Mouse (Mus musculus) midbrain, embryonic 13.5 days (tissue): ENCODE results near the gene Sox5. TPM values are rescaled to one million over a fixed set of nuclear protein-coding genes. Genes with fewer than 3 reads are reported as not detected.
A peak's percentile ranks its signal among the peaks of the same experiment; 100 is the strongest.

Source experiments
- ATAC-seq: fragments of 200-750 bp; cut with Nextera tagmentation; 2 replicates; pipeline ENCODE4 v1.8.0; 2017; ENCODE audit warnings: mild to moderate bottlenecking, moderate TSS enrichment, moderate library complexity
- H3K27ac ChIP-seq: fragments of 300-500 bp; sonication (generic); 2 replicates; pipeline ENCODE4 v1.5.1; 2015; ENCODE audit warnings: inconsistent platforms, mild to moderate bottlenecking, moderate library complexity
- H3K27me3 ChIP-seq: fragments of 300-500 bp; sonication (generic); 2 replicates; pipeline ENCODE4 v1.6.1; 2015; ENCODE audit warnings: mild to moderate bottlenecking, inconsistent platforms
- H3K36me3 ChIP-seq: fragments of 300-500 bp; sonication (generic); 2 replicates; pipeline ENCODE4 v1.6.1; 2015; ENCODE audit warnings: mild to moderate bottlenecking, inconsistent platforms
- H3K4me1 ChIP-seq: fragments of 300-500 bp; sonication (generic); replicated peaks from 2 replicates; pipeline ENCODE4 v1.6.1; 2015; ENCODE audit warnings: inconsistent platforms
- H3K4me2 ChIP-seq: fragments of 300-500 bp; sonication (generic); replicated peaks from 2 replicates; pipeline ENCODE4 v1.6.1; 2015; ENCODE audit warnings: moderate library complexity, mild to moderate bottlenecking, inconsistent platforms
- H3K4me3 ChIP-seq: fragments of 300-500 bp; sonication (generic); replicated peaks from 2 replicates; pipeline ENCODE4 v1.5.1; 2015; ENCODE audit warnings: mild to moderate bottlenecking, inconsistent platforms
- H3K9ac ChIP-seq: fragments of 300-500 bp; sonication (generic); replicated peaks from 2 replicates; pipeline ENCODE4 v1.6.1; 2015; ENCODE audit warnings: mild to moderate bottlenecking, inconsistent platforms
- H3K9me3 ChIP-seq: fragments of 300-500 bp; sonication (generic); 2 replicates; pipeline ENCODE4 v1.6.1; 2016; ENCODE audit warnings: mild to moderate bottlenecking, inconsistent platforms
- WGBS: fragments of 180-500 bp; shearing (Covaris S2); methylation state at CpG from one replicate; pipeline ENCODE4 v1.1.7; 2015; 5-methylcytosine and 5-hydroxymethylcytosine counted together
- polyA plus RNA-seq: library from polyadenylated mRNA; unstranded; fragments of >200 nt; fragmentation: Nextera tagmentation; extraction: Ambion mirVana; gene quantifications from 2 replicates; pipeline ENCODE4 v1.2.1, GENCODE M21; 2015

Gene Sox5
- polyA plus RNA-seq, 1 experiment from 2014 or later = 52.0 TPM

DNA sequence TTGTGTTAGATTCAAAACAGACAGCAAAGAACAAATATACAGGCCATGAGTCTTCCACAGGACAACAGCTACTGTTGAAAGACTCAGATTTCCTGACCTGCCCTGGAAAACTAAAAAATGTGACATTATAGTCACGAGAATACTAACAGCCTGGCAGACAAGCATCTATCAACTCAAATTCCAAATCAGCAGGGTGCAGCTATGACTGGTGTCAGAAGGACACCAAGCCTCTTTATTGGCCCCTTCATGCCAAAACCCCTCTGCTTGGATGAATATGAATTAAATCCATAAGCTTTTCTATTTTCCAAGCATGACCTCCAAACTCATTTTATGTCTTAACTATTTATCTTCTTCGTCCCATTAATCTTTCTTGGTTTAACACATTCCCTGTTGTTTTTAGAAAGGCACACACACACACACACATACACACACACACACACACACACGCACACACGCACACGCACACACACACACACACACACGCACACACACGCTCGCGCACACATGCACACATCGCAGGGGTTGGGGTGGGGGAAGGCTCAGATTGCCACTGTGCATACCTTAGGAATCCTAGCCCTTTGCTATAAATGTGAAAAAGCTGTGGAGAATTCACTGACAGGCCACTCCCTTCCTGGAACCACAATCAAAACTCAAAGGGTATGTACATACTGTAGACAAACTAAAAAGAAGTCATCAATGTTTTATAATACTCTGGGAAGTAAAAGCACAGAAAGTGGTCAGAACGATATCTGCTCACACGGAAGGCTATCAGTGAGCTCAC, 612.9 kb downstream of the Sox5 start:
- Histone ChIP-seq H3K9me3 (no peaks in the 10 kb centered on the region), H3K9ac (no peak overlapping the region), H3K27me3 (no peaks in the 10 kb centered on the region), H3K27ac (no peak overlapping the region), H3K4me2 (no peak overlapping the region), H3K4me1 (peaks cover 37% of the 10 kb centered on the region), H3K36me3 (no peaks in the 10 kb centered on the region), H3K4me3 (no peak overlapping the region)
- ATAC-seq = no peak
- 78% methylated on average over 12 of the region's 12 CpGs for WGBS

DNA sequence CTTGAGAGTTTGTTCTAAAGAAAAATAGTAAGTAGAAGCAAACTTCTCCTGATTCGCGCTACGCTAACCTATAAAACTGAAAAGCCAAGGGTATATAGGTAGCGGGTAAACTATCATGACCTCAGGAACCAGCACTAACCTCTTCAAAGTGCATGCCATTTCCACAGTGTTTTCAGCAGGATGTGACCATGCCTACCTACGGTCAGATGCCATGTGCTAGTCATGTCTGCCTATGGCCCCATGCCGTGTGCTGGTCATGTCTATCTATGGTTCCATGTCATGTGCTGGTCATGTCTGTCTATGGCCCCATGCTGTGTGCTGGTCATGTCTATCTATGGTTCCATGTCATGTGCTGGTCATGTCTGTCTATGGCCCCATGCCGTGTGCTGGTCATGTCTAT, 614.7 kb downstream of the Sox5 start:
- 97% methylated on average over 7 of the region's 7 CpGs for WGBS
- Histone ChIP-seq H3K9ac (no peak overlapping the region), H3K4me1 (peaks cover 37% of the 10 kb centered on the region), H3K36me3 (no peaks in the 10 kb centered on the region), H3K4me2 (no peak overlapping the region), H3K9me3 (no peaks in the 10 kb centered on the region), H3K4me3 (no peak overlapping the region), H3K27me3 (no peaks in the 10 kb centered on the region), H3K27ac (peak overlapping the region; percentile 61; the same call in 1 of the 2 replicates)
- ATAC-seq = peak; percentile 43

DNA sequence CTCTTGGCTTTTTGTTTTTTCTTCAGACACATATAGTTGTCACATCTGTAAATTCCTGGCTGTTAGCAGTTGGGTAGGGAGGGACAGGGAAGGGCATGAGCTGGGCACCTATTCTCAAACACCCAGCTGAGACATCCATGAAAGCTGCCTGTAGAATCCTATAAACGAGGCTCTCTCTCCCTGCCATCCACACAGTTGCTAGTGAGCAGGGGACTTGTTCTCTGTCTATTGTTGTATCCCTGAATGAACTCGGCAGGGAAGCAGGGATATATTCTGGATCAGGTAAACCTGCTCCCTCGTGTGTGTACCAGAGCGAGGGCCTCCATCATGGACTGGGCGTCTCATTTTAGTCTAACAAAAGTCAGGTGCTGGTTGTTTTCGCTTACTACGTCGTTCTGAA, 615.1 kb downstream of the Sox5 start:
- Histone ChIP-seq H3K9ac (no peak overlapping the region), H3K4me3 (no peak overlapping the region), H3K36me3 (no peaks in the 10 kb centered on the region), H3K4me1 (peaks cover 37% of the 10 kb centered on the region), H3K9me3 (no peaks in the 10 kb centered on the region), H3K4me2 (peak overlapping the region; percentile 35; the same call in 1 of the 2 replicates), H3K27ac (peak overlapping the region; percentile 61), H3K27me3 (no peaks in the 10 kb centered on the region)
- 46% methylated on average over 8 of the region's 8 CpGs for WGBS
- ATAC-seq = 0 out of 2 replicates have a peak, but pooled peaks have one; percentile 19

DNA sequence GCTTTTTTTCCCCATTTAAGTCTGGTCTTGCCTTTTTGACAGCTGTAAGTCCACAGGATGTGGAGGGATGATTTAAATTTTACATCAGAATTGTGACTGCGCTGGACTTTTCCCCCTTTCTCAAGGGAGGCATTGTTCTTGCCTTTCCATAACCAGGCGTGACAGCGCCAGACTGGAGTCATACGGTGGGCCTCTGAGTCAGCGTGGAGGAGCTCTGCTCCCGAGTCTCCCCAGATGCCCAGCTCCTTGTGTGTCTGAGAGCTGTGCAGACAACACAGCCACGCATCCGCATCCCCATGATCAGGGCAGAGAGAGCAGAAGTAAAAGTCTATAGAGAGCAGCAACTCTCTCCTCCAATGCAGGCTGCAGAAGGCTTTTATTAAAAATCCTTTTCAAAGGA, 615.7 kb downstream of the Sox5 start:
- peak; percentile 88 for ATAC-seq
- WGBS = 3% methylated on average over 8 of the region's 8 CpGs
- H3K27me3 ChIP-seq = no peaks in the 10 kb centered on the region
- no peaks in the 10 kb centered on the region for H3K9me3 ChIP-seq
- H3K27ac ChIP-seq = peak overlapping the region; percentile 61
- H3K4me3 ChIP-seq = no peak overlapping the region
- H3K9ac ChIP-seq = peak overlapping the region; percentile 45
- H3K4me2 ChIP-seq = peak overlapping the region; percentile 35
- H3K36me3 ChIP-seq = no peaks in the 10 kb centered on the region
- peaks cover 37% of the 10 kb centered on the region for H3K4me1 ChIP-seq

DNA sequence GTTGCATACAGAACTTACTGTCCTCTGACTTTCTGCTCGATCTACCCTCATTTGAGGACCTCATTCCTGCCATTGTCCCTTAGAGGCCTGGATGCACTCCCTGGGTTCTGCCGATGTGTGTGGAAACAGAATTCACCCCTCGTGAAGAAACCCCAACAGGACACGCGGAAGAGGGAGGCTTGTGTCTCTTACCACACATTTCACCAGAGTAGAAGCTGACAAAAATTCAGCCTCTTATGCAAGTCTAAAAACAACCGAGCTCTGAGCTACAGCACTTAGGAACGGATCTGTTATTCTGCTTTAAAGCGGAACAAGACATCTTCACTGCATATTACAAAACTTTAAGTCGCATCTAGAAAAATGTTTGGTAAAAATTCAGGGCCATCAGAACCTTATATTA, 618.3 kb downstream of the Sox5 start:
- Histone ChIP-seq H3K27me3 (no peaks in the 10 kb centered on the region), H3K4me2 (no peak overlapping the region), H3K9ac (no peak overlapping the region), H3K4me1 (peaks cover 23% of the 10 kb centered on the region), H3K27ac (no peak overlapping the region), H3K4me3 (no peak overlapping the region), H3K9me3 (no peaks in the 10 kb centered on the region), H3K36me3 (no peaks in the 10 kb centered on the region)
- no peak for ATAC-seq
- 88% methylated on average over 9 of the region's 9 CpGs for WGBS

DNA sequence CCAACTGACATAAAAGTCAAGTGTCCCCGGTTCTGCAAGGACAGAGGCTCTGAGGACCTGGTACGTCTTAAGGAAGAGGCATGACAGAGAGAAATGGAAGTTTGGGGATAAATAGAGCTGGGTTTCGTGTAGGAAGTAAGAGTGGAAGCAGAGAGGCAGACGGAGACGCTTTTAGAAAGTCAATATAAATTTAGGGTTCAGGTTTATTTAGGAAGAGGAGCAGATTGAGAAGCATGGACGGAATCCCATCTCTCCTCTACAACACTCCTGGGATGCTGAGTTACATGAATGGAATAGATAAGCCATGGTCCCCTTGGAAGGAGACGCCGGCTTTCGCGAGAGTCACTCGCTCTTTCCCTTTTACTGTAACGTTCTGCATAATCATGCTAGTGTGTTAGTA, 623.1 kb downstream of the Sox5 start:
- Histone ChIP-seq H3K4me3 (no peak overlapping the region), H3K9ac (no peak overlapping the region), H3K27ac (no peak overlapping the region), H3K4me1 (peaks cover 26% of the 10 kb centered on the region), H3K4me2 (no peak overlapping the region), H3K27me3 (no peaks in the 10 kb centered on the region), H3K36me3 (no peaks in the 10 kb centered on the region), H3K9me3 (no peaks in the 10 kb centered on the region; the same call in 1 of the 2 replicates)
- ATAC-seq = no peak
- 97% methylated on average over 12 of the region's 12 CpGs for WGBS

DNA sequence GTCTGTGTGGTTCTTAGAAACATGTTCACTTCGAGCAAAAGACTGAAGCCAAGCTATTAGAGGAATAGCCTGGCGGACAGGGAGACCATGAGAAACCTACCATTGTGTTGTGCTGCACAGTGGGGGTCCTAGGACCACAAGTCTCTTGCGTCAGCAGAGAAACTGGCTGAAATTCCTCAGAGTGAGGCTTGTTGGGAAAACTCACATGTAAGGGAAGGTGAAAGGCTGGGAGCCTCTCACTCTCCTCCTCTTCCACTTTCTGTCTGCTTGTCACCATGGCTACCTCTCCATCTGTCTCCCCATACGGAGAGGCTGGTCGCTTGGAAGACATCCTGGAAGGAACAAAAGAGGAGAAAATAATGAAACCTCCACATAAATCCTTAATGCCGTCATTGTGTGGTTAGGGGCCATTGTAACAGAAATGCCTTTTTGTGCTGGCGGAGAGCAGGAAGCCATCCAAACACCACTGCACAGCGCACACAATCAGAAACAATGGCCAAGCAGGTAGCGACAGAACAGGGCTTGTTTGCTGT, 626.8 kb downstream of the Sox5 start:
- Histone ChIP-seq H3K36me3 (no peaks in the 10 kb centered on the region), H3K27ac (peak overlapping the region; percentile 75), H3K4me1 (peaks cover 38% of the 10 kb centered on the region), H3K9ac (peak overlapping the region; percentile 50), H3K4me3 (no peak overlapping the region), H3K9me3 (no peaks in the 10 kb centered on the region; the same call in 1 of the 2 replicates), H3K4me2 (peak overlapping the region; percentile 22), H3K27me3 (no peaks in the 10 kb centered on the region)
- WGBS = 4% methylated on average over 9 of the region's 9 CpGs
- ATAC-seq = peak; percentile 84

DNA sequence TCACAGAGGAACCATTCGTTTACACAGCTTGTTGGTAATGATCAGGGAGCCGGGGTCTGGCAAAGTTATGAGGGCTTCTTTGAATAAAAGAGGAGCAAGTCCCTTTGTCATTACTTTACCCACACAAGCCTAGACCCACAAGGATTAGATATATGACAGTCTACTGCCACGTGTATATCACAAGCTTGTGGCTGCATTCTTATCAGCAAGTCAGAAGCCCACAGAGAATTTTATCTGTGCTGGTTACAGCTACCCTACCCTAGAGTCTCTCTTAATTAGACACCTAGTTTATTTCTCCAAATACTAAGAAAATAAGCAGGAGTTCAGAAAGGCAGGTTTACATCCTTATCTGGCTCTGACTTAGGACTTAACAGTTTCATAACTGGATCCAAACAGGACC, 629.8 kb downstream of the Sox5 start:
- Histone ChIP-seq H3K4me3 (no peak overlapping the region), H3K27me3 (no peaks in the 10 kb centered on the region), H3K27ac (no peak overlapping the region), H3K9me3 (no peaks in the 10 kb centered on the region), H3K9ac (no peak overlapping the region), H3K36me3 (no peaks in the 10 kb centered on the region), H3K4me2 (no peak overlapping the region), H3K4me1 (peaks cover 42% of the 10 kb centered on the region)
- no peak for ATAC-seq
- 28% methylated on average over 3 of the region's 3 CpGs for WGBS

DNA sequence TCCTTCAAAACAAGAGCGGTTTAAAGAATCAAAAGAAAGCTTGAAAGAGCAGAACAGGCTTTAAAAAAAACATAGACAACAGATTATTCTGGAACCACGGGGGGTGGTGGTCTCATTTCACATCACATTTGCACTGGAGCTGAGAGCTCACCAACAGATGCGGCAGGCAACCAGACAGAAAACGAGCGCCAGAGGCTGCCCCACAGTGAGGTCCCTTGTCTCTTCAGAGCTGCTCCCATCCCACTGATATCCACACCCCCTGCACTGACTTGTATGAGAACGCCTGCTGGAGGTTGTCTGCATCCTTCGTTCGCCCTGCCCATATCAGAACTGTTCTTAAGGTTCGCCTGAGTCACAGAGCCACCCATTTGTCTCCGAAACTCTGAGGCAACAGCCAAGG, 630.7 kb downstream of the Sox5 start:
- no peak overlapping the region for H3K27ac ChIP-seq
- 30% methylated on average over 10 of the region's 10 CpGs for WGBS
- H3K4me2 ChIP-seq = no peak overlapping the region
- H3K4me1 ChIP-seq = peaks cover 40% of the 10 kb centered on the region
- ATAC-seq = peak; percentile 43; the same call in 1 of the 2 replicates
- no peaks in the 10 kb centered on the region for H3K27me3 ChIP-seq
- no peak overlapping the region for H3K4me3 ChIP-seq
- H3K9me3 ChIP-seq = no peaks in the 10 kb centered on the region
- no peaks in the 10 kb centered on the region for H3K36me3 ChIP-seq
- no peak overlapping the region for H3K9ac ChIP-seq

DNA sequence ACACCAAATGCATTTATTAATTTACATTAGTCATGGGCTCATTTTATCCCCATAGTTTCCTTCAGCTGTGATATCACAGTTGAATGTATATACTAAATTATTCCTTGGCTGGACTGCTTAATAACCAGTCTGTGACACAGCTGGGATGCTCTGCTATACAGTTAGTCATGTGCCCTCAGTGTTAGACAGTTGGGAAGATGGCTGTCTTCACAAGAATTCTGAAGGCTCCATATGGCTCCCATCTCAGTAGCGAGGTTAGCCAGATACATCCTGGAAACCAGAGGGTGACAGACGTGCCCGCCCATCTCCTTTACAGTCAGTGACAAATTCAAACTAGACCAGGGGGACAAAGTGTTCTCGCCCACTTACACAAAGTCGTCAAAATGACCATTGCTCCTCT, 644.4 kb downstream of the Sox5 start:
- Histone ChIP-seq H3K4me1 (peaks cover 12% of the 10 kb centered on the region; the same call in 1 of the 2 replicates), H3K4me2 (no peak overlapping the region), H3K27ac (no peak overlapping the region), H3K9ac (no peak overlapping the region), H3K27me3 (no peaks in the 10 kb centered on the region), H3K36me3 (no peaks in the 10 kb centered on the region), H3K9me3 (no peaks in the 10 kb centered on the region), H3K4me3 (no peak overlapping the region)
- 94% methylated on average over 5 of the region's 5 CpGs for WGBS
- no peak for ATAC-seq

DNA sequence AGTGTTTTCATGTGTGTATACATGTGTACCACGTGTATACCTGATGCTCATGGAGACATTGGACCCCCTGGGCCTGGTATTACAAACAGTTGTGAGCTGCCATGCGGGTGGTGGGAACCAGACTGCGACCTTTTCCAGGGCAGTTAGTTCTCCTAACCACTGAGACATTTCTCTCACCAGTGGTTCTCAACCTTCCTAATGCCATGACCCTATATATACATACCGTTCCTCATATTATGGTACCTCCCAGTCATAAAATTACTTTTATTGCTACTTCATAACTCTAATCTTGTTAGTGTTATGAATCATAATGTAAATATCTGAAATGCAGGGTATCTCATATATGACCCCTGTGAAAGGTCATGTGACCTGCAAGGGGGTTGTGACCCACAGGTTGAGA, 644.9 kb downstream of the Sox5 start:
- WGBS = 93% methylated on average over 4 of the region's 4 CpGs
- no peak overlapping the region for H3K4me2 ChIP-seq
- no peaks in the 10 kb centered on the region for H3K9me3 ChIP-seq
- H3K9ac ChIP-seq = no peak overlapping the region
- no peaks in the 10 kb centered on the region for H3K27me3 ChIP-seq
- H3K27ac ChIP-seq = no peak overlapping the region
- H3K4me1 ChIP-seq = peaks cover 9% of the 10 kb centered on the region; the same call in 1 of the 2 replicates
- H3K36me3 ChIP-seq = no peaks in the 10 kb centered on the region
- ATAC-seq = no peak
- H3K4me3 ChIP-seq = no peak overlapping the region

DNA sequence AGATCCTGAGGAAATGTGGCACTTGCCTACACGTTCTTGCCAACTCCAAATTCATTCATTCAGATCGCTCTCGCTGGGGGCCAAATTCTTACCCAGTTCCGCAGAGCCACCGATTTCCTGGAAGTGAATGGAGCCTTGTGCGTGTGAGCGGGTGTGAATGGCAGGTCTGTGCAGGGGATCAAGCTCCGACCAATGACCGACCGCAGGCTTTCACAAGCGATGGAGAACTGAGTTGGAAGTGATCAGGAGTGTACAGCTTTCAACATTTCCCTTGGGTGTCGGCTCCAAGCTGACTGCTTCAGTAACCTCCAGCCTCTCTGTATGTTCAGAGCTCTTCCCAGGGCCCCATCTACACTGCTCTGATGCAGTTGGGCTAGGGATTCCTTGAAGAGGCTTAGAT, 651.9 kb downstream of the Sox5 start:
- WGBS = 91% methylated on average over 12 of the region's 12 CpGs
- H3K4me1 ChIP-seq = peaks cover 9% of the 10 kb centered on the region; the same call in 1 of the 2 replicates
- H3K4me2 ChIP-seq = no peak overlapping the region
- no peaks in the 10 kb centered on the region for H3K36me3 ChIP-seq
- H3K27ac ChIP-seq = no peak overlapping the region
- no peak for ATAC-seq
- H3K27me3 ChIP-seq = no peaks in the 10 kb centered on the region
- H3K9ac ChIP-seq = no peak overlapping the region
- no peaks in the 10 kb centered on the region for H3K9me3 ChIP-seq
- H3K4me3 ChIP-seq = no peak overlapping the region
